Mouse (Mus musculus) limb, embryonic 12.5 days (tissue): Measurements from ENCODE around the gene Spsb1. TPM values are rescaled to one million over a fixed set of nuclear protein-coding genes. Genes with fewer than 3 reads are reported as not detected.

ENCODE experiments used
- ATAC-seq: fragments of 200-750 bp; cut with Nextera tagmentation; 2 replicates; pipeline ENCODE4 v1.8.0; 2017; ENCODE audit warnings: low read depth, moderate TSS enrichment; ENCODE audit not compliant: insufficient number of reproducible peaks, insufficient read depth, low FRiP score, low TSS enrichment
- H3K27ac ChIP-seq: fragments of 300-500 bp; sonication (generic); 2 replicates; pipeline ENCODE4 v1.5.1; 2016; ENCODE audit warnings: mild to moderate bottlenecking, moderate library complexity
- H3K27me3 ChIP-seq: fragments of 300-500 bp; sonication (generic); 2 replicates; pipeline ENCODE4 v1.6.1; 2016; ENCODE audit warnings: mild to moderate bottlenecking, moderate library complexity
- H3K36me3 ChIP-seq: fragments of 300-500 bp; sonication (generic); 2 replicates; pipeline ENCODE4 v1.6.1; 2016; ENCODE audit warnings: mild to moderate bottlenecking, moderate library complexity
- H3K4me1 ChIP-seq: fragments of 300-500 bp; sonication (generic); replicated peaks from 2 replicates; pipeline ENCODE4 v1.6.1; 2016
- H3K4me2 ChIP-seq: fragments of 300-500 bp; sonication (generic); 2 replicates; pipeline ENCODE4 v1.6.1; 2016; ENCODE audit warnings: mild to moderate bottlenecking, moderate library complexity
- H3K4me3 ChIP-seq: fragments of 300-500 bp; sonication (generic); replicated peaks from 2 replicates; pipeline ENCODE4 v1.5.1; 2016; ENCODE audit warnings: mild to moderate bottlenecking
- H3K9ac ChIP-seq: fragments of 300-500 bp; sonication (generic); replicated peaks from 2 replicates; pipeline ENCODE4 v1.6.1; 2016; ENCODE audit warnings: mild to moderate bottlenecking, moderate library complexity
- H3K9me3 ChIP-seq: fragments of 300-500 bp; sonication (generic); 2 replicates; pipeline ENCODE4 v1.6.1; 2016; ENCODE audit warnings: mild to moderate bottlenecking, moderate library complexity
- WGBS: fragments of 180-500 bp; shearing (Covaris S2); methylation state at CpG from one replicate; pipeline ENCODE4 v1.1.7; 2016; 5-methylcytosine and 5-hydroxymethylcytosine counted together
- polyA plus RNA-seq: library from polyadenylated mRNA; unstranded; fragments of >200 nt; fragmentation: Nextera tagmentation; extraction: Ambion mirVana; gene quantifications from 2 replicates; pipeline ENCODE4 v1.2.1, GENCODE M21; 2016

The Spsb1 gene
- polyA plus RNA-seq, 1 experiment from 2014 or later: 19.1 TPM

DNA sequence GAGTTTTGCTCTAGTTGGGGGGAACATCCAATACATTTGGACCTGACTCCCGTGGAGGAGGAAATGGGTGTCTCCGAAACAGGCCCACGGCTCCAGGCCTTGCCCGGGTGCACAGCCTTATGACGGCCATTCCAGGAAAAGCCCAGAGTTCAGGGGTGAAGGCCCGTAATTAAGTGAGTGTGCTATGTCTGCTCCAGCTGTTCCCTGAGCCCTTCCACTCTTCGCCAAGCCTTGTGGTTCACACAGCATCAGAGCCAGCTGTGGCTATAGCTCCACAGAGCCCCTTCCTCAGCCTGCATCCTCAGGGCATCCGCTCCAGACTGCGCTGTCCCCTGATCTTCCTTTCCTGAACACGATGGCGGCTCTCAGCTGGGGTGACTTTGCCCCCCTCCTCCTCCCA, 83.8 kb downstream of the Spsb1 start:
- no peak for ATAC-seq
- peaks cover 48% of the 10 kb centered on the region for H3K4me1 ChIP-seq
- H3K4me3 ChIP-seq: no peak overlapping the region
- H3K4me2 ChIP-seq: no peak overlapping the region
- 0 out of 2 replicates have a peak, but pooled peaks cover 3% of the 10 kb centered on the region for H3K9me3 ChIP-seq
- 43% methylated on average over 11 of the region's 11 CpGs for WGBS
- H3K9ac ChIP-seq: no peak overlapping the region
- no peaks in the 10 kb centered on the region for H3K36me3 ChIP-seq
- H3K27ac ChIP-seq: no peak overlapping the region
- no peaks in the 10 kb centered on the region; the same call in 1 of the 2 replicates for H3K27me3 ChIP-seq

DNA sequence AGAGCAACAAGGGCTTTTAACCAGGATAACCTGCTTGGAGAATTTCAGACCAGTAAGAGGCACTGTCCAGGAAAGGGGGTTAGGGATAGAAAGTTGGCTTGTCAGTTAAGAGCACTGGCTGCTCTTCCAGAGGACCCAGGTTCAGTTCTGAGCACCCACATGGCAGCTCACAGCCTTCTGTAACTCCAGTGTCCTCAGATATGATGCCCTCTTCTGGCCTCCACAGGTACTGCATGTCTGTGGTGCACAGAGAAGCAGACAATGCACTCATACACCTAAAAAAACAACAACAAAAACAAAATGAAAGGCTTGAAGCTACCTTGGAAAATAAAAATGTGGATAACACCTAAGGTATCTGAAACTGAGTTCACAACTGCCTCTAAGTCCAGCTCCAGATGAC, 84.4 kb downstream of the Spsb1 start:
- H3K4me2 ChIP-seq: no peak overlapping the region
- H3K36me3 ChIP-seq: no peaks in the 10 kb centered on the region
- H3K27ac ChIP-seq: no peak overlapping the region
- H3K27me3 ChIP-seq: no peaks in the 10 kb centered on the region; the same call in 1 of the 2 replicates
- H3K4me3 ChIP-seq: no peak overlapping the region
- ATAC-seq: no peak
- peaks cover 42% of the 10 kb centered on the region for H3K4me1 ChIP-seq
- no peak overlapping the region for H3K9ac ChIP-seq
- 0 out of 2 replicates have a peak, but pooled peaks cover 3% of the 10 kb centered on the region for H3K9me3 ChIP-seq

DNA sequence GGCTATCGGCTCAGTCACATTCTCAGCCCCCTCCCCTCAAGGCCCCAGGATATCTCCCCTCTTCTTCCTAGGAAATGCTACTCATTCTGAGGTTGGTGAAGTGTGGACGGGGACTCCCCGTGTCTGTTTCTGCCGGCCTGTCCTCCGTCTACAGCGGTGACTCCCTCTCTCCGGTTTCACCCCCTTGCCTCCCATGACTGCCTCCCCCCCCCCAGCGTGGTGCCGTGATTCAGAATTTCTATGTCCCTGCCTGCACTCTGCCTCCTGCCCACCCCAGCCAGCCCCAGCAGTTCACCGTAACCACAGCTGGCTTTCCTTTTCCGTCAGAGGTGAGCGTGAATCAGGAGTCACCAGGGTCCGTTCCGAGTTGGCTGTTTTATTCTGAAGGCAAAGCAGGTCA, 86.1 kb downstream of the Spsb1 start:
- Histone ChIP-seq H3K4me1 (peaks cover 25% of the 10 kb centered on the region), H3K27ac (peak overlapping the region; percentile 17; the same call in 1 of the 2 replicates), H3K9me3 (0 out of 2 replicates have a peak, but pooled peaks cover 3% of the 10 kb centered on the region), H3K27me3 (no peaks in the 10 kb centered on the region; the same call in 1 of the 2 replicates), H3K4me2 (no peak overlapping the region), H3K36me3 (no peaks in the 10 kb centered on the region), H3K9ac (0 out of 2 replicates have a peak overlapping the region, but pooled peaks have one; percentile 23), H3K4me3 (no peak overlapping the region)
- no peak for ATAC-seq
- 68% methylated on average over 14 of the region's 14 CpGs for WGBS

DNA sequence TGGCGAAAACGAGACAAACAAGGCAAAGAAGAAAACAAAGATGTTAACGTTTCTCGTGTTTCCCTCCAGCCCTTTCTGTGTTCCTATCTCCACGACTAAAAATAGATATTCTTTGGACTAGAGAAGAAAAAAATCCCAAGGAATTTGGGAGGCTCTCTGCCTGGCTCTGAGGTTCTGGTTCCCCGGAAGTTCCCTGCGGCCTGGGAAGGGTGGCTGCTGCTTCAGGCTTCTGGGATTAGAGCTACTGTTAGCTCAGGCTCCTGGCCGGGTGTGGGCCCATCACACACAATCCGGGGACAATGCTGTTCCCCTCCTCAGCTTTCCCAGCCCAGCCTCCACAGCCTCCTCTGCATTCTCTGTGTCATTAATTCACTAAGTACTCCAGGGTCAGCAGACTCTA, 86.8 kb downstream of the Spsb1 start:
- H3K27ac ChIP-seq: 0 out of 2 replicates have a peak overlapping the region, but pooled peaks have one; percentile 45
- H3K4me3 ChIP-seq: no peak overlapping the region
- H3K4me2 ChIP-seq: no peak overlapping the region
- peaks cover 22% of the 10 kb centered on the region for H3K4me1 ChIP-seq
- 0 out of 2 replicates have a peak, but pooled peaks cover 3% of the 10 kb centered on the region for H3K9me3 ChIP-seq
- no peak for ATAC-seq
- 75% methylated on average over 9 of the region's 9 CpGs for WGBS
- no peak overlapping the region for H3K9ac ChIP-seq
- no peaks in the 10 kb centered on the region; the same call in 1 of the 2 replicates for H3K27me3 ChIP-seq
- H3K36me3 ChIP-seq: no peaks in the 10 kb centered on the region

DNA sequence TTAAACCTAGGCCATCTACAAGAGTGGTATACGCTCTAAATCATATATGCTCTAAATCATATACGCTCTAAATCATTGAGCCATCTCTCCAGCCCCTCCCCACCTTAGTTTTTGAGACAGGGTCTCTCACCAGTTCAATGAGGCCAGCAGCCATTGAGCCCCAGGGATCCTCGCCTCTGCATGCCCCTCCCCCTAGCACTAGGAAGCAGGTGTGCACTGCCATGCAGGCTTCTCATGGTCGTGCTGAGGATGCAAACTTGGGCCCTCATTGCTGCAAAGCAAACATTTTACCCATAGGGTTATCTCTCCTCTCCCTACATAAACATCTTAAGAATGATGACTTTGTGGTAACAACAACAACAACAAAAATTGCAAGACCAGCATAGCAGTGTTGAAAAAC, 87.5 kb downstream of the Spsb1 start:
- H3K27me3 ChIP-seq: no peaks in the 10 kb centered on the region; the same call in 1 of the 2 replicates
- no peak overlapping the region for H3K4me3 ChIP-seq
- no peak overlapping the region for H3K27ac ChIP-seq
- no peak overlapping the region for H3K4me2 ChIP-seq
- ATAC-seq: no peak
- 65% methylated on average over 4 of the region's 4 CpGs for WGBS
- H3K9ac ChIP-seq: no peak overlapping the region
- H3K9me3 ChIP-seq: 0 out of 2 replicates have a peak, but pooled peaks cover 3% of the 10 kb centered on the region
- peaks cover 19% of the 10 kb centered on the region for H3K4me1 ChIP-seq
- H3K36me3 ChIP-seq: no peaks in the 10 kb centered on the region

DNA sequence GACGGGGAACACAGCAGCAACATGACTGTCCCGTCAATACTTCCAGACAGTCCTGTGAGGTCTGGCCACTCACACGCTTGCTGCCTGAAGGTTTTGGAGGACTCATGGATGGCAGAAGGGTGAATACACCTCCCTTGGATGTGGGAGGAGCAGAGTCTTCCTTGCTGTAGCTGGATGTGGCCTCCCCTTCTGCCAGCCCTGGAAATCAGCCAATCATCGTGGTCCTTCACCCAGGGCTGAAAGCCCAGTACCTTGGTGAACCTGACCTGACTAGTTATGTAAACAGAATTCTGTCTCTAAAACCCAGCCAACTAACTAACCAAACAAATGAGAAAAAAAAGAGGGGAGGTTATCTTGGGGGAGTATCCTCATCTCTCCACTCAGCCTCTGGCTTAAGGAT, 90.4 kb downstream of the Spsb1 start:
- Histone ChIP-seq H3K27me3 (no peaks in the 10 kb centered on the region), H3K9ac (no peak overlapping the region), H3K36me3 (no peaks in the 10 kb centered on the region), H3K27ac (no peak overlapping the region), H3K4me1 (peaks cover 9% of the 10 kb centered on the region), H3K4me2 (no peak overlapping the region), H3K9me3 (no peaks in the 10 kb centered on the region), H3K4me3 (no peak overlapping the region)
- 64% methylated on average over 4 of the region's 4 CpGs for WGBS
- ATAC-seq: no peak

DNA sequence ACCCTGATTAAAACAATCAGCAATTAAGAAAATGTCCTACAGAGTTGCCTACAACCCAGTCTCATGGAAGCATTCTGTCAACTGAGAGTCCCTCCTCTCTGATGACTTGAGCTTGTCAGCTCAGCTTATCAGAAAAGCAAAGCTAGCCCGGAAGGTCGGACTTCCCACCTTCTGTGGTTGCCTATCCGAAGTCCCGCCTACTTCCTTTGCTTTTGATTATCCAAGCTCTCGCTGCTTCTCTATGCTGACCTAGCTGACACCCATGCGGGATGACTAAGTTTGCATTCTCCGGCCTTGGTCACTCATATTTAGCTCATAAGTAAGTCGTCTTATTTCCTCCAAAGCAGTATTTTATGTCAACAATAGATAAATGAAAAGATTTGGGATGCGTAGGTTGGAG, 91.3 kb downstream of the Spsb1 start:
- Histone ChIP-seq H3K9ac (no peak overlapping the region), H3K27ac (no peak overlapping the region), H3K27me3 (no peaks in the 10 kb centered on the region), H3K9me3 (no peaks in the 10 kb centered on the region), H3K4me2 (no peak overlapping the region), H3K4me1 (peaks cover 6% of the 10 kb centered on the region), H3K36me3 (no peaks in the 10 kb centered on the region), H3K4me3 (no peak overlapping the region)
- WGBS: 87% methylated on average over 9 of the region's 9 CpGs
- no peak for ATAC-seq

DNA sequence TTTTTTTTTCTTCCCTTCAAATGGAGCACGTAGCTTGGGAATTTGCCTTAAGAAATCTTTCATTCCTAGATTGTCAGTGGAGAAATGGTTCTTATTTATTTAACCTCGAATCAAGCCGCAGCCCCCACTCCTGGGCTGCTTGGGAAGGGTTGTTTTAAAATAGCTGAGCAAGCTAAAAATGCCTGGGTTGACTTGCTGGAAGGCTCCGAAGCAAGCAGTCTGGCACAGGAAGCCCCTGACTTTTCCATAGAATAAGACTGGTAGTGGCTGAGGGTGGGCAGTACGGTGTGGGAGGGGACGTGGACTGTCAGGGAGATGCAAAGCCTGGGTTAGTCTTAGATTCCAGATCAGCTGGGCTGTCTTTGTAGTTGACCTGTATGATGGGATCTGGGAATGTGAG, 94.5 kb downstream of the Spsb1 start:
- no peak overlapping the region for H3K4me2 ChIP-seq
- H3K4me3 ChIP-seq: no peak overlapping the region
- no peak overlapping the region for H3K27ac ChIP-seq
- peaks cover 30% of the 10 kb centered on the region for H3K4me1 ChIP-seq
- no peak overlapping the region for H3K9ac ChIP-seq
- H3K27me3 ChIP-seq: no peaks in the 10 kb centered on the region
- no peaks in the 10 kb centered on the region for H3K36me3 ChIP-seq
- no peaks in the 10 kb centered on the region for H3K9me3 ChIP-seq
- WGBS: 80% methylated on average over 6 of the region's 6 CpGs
- ATAC-seq: no peak

DNA sequence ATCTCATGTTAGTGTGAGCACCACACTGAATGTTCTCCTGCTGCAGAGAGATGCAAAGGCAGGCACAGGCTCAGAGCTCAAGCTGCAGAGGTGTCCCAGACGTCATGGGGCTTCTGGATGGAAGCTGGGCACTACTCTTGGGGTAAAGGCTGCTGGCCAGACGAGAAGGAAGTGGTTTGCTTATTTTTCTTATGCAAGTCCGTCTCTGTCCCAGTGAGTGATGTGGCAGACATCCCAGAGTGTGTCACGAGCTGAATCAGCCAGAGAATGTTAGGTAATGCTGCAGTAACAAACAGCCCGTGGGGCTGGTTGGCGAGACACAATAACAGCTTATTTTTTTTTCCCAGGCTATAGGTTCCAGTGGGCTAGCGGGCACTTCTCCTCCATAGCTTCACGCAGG, 96.3 kb downstream of the Spsb1 start:
- 68% methylated on average over 8 of the region's 8 CpGs for WGBS
- H3K9me3 ChIP-seq: no peaks in the 10 kb centered on the region
- H3K4me2 ChIP-seq: no peak overlapping the region
- H3K9ac ChIP-seq: no peak overlapping the region
- no peak overlapping the region for H3K27ac ChIP-seq
- no peak overlapping the region for H3K4me3 ChIP-seq
- peaks cover 45% of the 10 kb centered on the region for H3K4me1 ChIP-seq
- no peaks in the 10 kb centered on the region for H3K36me3 ChIP-seq
- no peaks in the 10 kb centered on the region for H3K27me3 ChIP-seq
- ATAC-seq: no peak

DNA sequence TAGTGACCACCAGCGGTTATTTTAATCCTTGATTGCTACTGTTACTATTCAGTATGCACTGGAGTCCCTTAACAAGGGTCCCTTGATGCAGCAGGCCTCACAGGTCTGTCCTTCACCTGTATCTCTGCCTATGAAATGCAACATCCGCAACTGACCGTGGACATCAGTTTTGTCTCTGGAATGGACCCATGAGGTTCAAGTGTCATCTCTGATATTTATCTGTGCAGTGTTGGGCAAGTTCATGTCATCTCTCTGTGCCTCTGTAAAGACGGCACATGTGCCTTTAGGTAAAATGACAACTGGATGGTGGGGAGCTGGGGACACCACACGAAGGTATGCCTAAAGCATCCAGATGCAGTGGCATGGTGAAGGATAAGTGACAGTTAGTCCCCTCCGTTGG, 96.7 kb downstream of the Spsb1 start:
- no peaks in the 10 kb centered on the region for H3K36me3 ChIP-seq
- 0 out of 2 replicates have a peak, but pooled peaks have one; percentile 8 for ATAC-seq
- no peak overlapping the region for H3K9ac ChIP-seq
- no peaks in the 10 kb centered on the region for H3K27me3 ChIP-seq
- no peak overlapping the region for H3K4me3 ChIP-seq
- 90% methylated on average over 6 of the region's 6 CpGs for WGBS
- H3K27ac ChIP-seq: no peak overlapping the region
- peaks cover 45% of the 10 kb centered on the region for H3K4me1 ChIP-seq
- no peaks in the 10 kb centered on the region for H3K9me3 ChIP-seq
- H3K4me2 ChIP-seq: no peak overlapping the region

DNA sequence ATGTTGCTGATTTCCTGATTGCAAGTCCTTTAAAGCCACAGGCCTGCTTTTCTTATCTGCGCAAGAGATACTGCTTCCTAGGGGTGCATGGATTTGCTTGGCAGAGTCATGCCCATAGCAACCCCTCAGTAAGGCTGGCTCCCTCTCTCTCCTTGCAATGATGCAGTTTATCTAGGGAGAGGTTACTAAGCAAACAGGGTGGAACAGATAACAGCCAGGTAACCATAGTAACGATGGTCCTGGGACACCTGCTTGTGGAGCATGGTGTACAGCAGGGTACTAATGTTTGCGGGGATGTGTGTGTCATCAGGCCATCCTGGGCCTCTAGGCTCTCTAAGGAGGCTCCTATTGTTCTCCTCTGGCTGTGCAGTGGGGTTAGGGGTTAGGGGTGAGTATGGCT, 97.2 kb downstream of the Spsb1 start:
- Histone ChIP-seq H3K4me1 (peaks cover 45% of the 10 kb centered on the region), H3K36me3 (no peaks in the 10 kb centered on the region), H3K4me2 (no peak overlapping the region), H3K9ac (no peak overlapping the region), H3K27ac (0 out of 2 replicates have a peak overlapping the region, but pooled peaks have one; percentile 32), H3K9me3 (no peaks in the 10 kb centered on the region), H3K27me3 (no peaks in the 10 kb centered on the region), H3K4me3 (no peak overlapping the region)
- WGBS: 87% methylated on average over 3 of the region's 3 CpGs
- ATAC-seq: no peak
